Mouse (Mus musculus) c-Kit-positive CD71-positive TER-119-positive erythroid progenitor cells, embryonic 14.5 days (primary cell): Measurements from ENCODE around the gene Gabbr2.
A peak's percentile ranks its signal among the peaks of the same experiment; 100 is the strongest.
"Not testable (repeated sequence)": the region's sequence is repeated elsewhere in the genome, so short reads cannot be mapped to it uniquely, and the experiment has no call there.

ENCODE experiments used
- DNase-seq: peaks from one replicate; pipeline ENCODE4 v3.0.0-alpha.2; 2013; ENCODE audit warnings: low spot score

Gabbr2 gene

DNA sequence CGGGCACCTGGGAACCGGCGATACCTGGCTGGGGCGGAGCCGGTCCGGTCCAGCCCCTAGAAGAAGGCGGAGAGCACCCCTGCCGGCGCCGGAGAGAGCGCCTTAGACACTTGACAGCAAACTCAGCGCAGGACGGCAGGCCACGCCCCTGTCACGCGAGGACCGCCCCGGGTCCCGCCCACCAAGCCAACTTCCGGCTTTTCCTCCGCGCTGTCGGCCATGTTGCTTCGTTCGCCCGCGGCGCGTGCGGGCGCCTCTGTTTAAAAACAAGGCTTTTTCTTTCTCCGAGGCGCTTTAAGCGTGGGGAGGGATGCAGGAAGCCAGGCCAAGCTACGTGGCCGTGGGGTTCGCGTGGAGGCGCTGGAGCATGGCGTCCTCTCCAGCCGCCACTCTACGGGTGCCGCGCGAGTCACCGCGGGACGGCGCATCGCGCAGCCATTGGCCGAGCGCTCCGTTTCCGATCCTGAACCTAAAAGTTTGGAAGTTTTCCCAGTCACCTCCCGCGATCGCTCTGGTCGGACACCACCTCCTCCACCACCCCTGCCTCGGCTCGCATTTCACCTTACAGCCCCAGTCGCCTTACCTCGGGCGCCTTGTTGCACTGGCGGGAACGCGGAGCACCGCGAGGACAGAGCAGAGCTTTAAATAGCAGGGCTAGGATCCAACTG, 341.5 kb downstream of the Gabbr2 start, which contains the start of gene Tbc1d2:
Tbc1d2 (minus strand) TSS at position 124 of the 668 bp plus-strand sequence.
- peak; percentile 89 for DNase-seq

GRCm38 (mm10) chr4:46649161-46649560, 342.5 kb downstream of the Gabbr2 start:
- no peak for DNase-seq

DNA sequence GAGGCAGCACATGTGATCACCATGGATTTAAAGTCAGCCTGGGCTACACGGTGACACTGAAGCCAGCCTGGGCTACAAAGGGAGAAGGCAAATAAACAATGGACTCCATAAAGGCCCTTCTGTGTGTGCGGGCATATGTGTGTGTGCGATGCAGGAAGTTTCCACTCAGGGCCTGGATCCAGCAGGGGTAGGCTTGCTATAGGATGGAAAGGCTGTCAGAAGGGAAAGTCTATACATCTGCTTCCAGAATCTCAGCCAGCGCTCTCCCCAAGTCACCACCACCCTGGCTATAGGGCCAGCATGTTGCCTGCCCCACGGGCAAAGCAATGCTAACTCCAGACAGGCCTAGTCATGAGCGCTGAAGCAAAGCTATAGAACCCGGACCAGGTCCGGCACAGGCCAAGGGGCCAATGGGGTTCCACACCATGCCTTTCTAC, 348.0 kb downstream of the Gabbr2 start:
- DNase-seq, result no peak

- no peak for DNase-seq
Observed at GRCm38 (mm10) chr4:46642924-46643675, 348.6 kb downstream of the Gabbr2 start.

- no peak for DNase-seq
Observed at GRCm38 (mm10) chr4:46641283-46641682, 350.4 kb downstream of the Gabbr2 start.

- no peak for DNase-seq
Observed at GRCm38 (mm10) chr4:46639866-46640265, 351.8 kb downstream of the Gabbr2 start.

GRCm38 (mm10) chr4:46637250-46637649, 354.4 kb downstream of the Gabbr2 start:
- DNase-seq, result not testable (repeated sequence)

DNA sequence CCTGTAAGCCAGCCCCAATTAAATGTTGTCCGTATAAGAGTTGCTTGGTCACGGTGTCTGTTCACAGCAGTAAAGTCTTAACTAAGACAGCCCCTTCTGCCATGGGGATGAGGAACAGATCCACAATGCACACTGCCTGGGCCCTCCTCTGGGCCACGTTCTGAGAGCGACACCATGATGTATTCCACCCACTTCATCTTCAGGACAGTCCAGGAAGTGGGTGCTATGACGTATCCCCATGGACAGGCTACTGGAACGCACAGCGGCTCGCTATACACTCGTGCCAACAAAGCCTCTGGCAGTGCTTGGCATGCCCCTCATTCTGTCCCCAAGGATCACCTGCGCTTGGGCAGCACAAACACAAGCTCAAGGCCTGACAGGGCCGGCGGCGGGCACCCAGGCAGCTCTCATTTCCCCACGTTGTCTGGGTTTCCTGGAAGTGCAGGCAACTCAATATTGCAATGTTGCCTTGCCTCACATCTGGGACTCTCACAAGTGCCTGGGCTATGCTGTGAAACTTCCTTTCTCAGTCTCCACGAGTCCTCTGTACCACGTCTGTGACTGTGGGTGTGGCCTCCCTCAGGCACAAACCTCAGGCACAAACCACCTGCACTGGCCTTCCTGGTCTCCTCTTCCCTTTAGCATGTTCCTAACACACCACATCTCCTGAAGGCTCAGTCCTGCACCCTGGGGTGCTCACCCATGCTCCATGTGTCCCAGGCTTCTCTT, 355.8 kb downstream of the Gabbr2 start:
- no peak for DNase-seq

GRCm38 (mm10) chr4:46634881-46635280, 356.8 kb downstream of the Gabbr2 start:
- no peak for DNase-seq

GRCm38 (mm10) chr4:46633565-46633964, 358.1 kb downstream of the Gabbr2 start:
- DNase-seq, result not testable (repeated sequence)

GRCm38 (mm10) chr4:46632465-46632864, 359.2 kb downstream of the Gabbr2 start:
- peak; percentile 23 for DNase-seq

DNA sequence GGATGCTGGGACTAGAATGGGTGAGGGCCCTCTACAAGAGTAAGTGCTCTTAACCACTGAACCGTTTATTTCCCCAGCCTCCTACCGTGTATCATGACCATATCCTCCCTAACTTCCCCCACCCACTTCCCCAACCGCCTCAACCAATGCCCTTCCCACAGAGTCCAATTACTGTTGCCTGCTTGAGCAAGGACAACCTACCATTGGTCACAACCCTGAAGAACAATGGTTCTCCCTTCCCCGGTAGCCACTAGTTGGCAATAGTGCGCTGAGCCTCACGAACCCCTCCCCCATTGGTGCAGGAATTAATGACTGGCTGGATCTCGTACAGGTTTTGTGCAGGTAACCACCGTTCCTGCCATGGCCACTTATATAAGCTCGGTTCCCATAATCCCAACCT, 361.3 kb downstream of the Gabbr2 start:
- DNase-seq, result no peak

DNA sequence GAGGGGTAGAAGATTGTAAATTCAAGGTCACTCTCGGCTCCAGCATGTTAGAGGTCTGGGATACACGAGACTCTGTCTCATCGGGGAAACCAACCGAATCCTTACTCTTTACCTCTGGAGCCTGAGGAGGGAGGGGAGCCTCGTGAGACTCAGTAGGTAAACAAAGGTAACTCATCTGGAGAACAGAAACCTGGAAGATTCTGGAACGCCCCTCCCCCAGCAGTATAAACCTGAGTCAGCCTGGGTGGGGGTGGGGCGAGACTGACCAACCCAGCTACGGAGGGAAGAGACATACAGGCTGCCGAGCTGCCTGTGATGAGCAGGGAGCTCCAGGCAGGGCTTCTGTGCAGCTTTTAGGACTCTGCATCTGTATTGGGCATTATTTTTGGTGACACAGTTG, 362.8 kb downstream of the Gabbr2 start:
- DNase-seq, result no peak

GRCm38 (mm10) chr4:46628081-46628480, 363.6 kb downstream of the Gabbr2 start:
- no peak for DNase-seq

- no peak for DNase-seq
Observed at GRCm38 (mm10) chr4:46625101-46625500, 366.6 kb downstream of the Gabbr2 start.

- no peak for DNase-seq
Observed at GRCm38 (mm10) chr4:46623007-46623406, 368.7 kb downstream of the Gabbr2 start.

- DNase-seq, result no peak
Observed at GRCm38 (mm10) chr4:46620946-46621345, 370.7 kb downstream of the Gabbr2 start.

- DNase-seq, result peak; percentile 38
Observed at GRCm38 (mm10) chr4:46620330-46620729, 371.3 kb downstream of the Gabbr2 start.

DNA sequence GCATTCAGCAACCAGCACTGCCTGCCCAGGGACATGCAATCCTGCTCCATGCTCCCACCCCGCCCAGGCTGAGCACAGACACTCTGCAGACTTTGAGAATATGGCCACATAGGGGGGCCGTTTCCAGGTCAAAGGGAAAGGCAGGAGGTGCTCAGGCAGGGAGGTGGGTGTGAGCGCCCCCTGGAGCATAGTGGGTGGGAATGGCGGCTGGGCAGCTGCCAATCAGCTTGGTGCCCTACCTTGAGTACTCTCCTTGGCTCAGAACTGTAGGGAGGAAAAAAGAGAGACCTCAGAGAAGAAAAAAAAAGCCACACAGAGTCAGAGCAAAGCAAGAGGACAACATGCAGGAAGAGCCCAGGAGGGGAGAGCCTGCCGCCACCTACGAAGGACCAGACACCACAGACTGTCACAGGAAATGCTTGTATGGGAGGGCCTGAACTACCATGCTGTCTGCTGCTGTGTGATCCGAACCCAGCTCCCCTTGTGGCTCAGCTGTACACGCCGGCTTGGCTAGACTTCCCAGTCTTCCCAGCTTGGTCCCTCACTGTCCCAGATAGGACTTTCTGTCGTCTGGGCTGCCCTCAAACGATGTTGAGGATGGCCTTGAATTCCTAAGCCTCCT, 373.4 kb downstream of the Gabbr2 start:
- no peak for DNase-seq

- no peak for DNase-seq
Observed at GRCm38 (mm10) chr4:46617408-46617807, 374.3 kb downstream of the Gabbr2 start.

DNA sequence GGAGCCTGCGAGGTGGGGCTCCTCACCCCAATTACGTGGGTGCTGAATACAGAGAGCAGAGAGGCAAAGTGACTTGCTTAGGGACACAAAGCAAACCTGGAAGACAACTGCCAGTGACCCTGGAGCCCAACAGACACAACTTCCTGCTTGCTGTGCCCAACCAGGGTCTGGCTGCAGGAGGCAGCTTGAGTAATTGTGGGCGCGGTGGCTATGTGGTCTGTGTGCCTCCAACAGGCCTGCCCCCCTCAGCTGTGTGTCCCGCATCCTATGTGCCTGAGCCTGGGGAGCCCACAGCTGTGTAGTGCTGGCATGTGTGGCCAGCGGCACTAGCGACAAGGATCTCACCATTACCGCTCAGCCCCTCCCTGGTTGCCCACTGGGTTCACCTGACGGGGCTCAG, 377.0 kb downstream of the Gabbr2 start:
- DNase-seq, result no peak

DNA sequence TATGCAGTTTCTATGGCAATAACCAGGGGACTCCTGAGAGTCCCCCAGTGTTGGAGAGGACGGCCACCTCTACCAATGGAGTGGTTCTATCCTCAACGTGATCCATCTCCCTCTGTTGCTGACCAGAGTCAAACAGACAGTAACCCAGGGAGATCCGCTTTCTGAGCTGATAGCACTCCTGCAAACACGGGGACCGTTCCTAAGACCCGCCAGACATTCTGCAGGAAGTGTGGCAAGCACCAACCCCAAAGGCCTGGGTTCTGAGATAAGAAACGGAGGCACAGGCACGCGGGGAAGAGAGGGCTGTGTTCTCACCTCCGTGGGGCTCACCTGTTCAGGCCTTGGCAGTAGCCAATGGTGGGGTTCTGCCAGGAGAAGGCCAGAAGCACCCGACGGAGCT, 378.1 kb downstream of the Gabbr2 start:
- no peak for DNase-seq
